Mouse (Mus musculus): ENCODE results near the gene Rrp15. TPM values are rescaled to one million over a fixed set of nuclear protein-coding genes. Genes with fewer than 3 reads are reported as not detected.

Rrp15 gene
- total and polyA plus RNA-seq, 2 experiments from 2014 or later: 1.6 to 21.8 TPM

DNA sequence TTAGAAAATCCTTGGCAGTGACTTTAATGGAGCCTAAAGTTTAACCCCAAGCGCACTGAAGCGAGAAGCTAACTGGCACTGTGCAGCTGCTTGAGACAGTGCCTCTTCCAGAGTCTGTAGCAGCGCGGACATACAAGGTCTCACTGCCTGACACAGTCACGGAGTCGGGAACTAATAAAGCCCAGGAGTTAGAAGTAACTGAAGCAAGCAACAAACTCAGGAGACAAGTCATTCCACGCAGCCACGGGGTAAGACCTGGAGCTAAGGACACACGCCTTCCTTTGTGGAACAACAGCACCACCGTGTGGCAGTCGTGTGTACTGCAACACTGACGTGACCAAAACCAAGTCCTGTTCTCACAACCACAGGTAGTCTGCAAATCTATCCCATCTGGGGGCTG, 27.3 kb downstream of the Rrp15 start:
- peak; percentile 99 for TF ChIP-seq CTCF (IDR thresholded peaks at IDR 0.05; ENCODE audit: low read depth)
- no peak for TF ChIP-seq EP300 (IDR thresholded peaks at IDR 0.05; ENCODE audit: low read depth)
- H3K9ac ChIP-seq (replicated peaks; ENCODE audit: low read depth, low read length): no peak overlapping the region
- ATAC-seq (ENCODE audit: insufficient read depth, low read depth) (peak; percentile 62), DNase-seq (ENCODE audit: low spot score) (peak; percentile 63)
- no peak overlapping the region for H3K4me2 ChIP-seq (ENCODE audit: low read depth, low read length)
- H3K27ac ChIP-seq (ENCODE audit: low read depth): no peak overlapping the region
- no peaks in the 10 kb centered on the region for H3K9me3 ChIP-seq (replicated peaks; ENCODE audit: control insufficient read depth, low read length)
- peaks cover 22% of the 10 kb centered on the region for H3K36me3 ChIP-seq (replicated peaks; ENCODE audit: control insufficient read depth, insufficient read depth, low read length)
- no peaks in the 10 kb centered on the region for H3K4me1 ChIP-seq (ENCODE audit: control insufficient read depth, insufficient read depth)
- WGBS: 32% methylated on average over 12 of the region's 12 CpGs
- H3K4me3 ChIP-seq (ENCODE audit: low read depth, low read length): no peak overlapping the region
- H3K27me3 ChIP-seq (ENCODE audit: control insufficient read depth, insufficient read depth, low read length): no peaks in the 10 kb centered on the region

DNA sequence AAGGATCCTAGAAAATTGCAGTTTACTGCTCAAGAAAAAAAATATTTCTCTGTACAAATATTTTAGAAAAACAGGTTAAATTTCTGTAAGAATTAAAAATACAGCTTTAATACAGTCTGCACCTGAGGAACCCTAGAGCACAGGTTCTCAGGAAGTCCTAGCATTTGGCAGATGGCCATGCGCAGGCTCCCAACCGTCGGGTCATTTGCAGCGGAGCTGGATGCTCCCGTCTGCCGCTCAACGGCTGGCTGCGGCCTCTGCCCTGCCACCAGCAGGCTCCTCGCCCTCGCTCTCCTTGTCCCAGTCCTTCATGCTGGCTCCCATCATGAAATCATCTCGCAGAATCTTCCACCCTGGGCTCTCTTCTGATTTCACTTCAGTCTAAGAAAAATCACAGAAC, 28.0 kb downstream of the Rrp15 start:
- Histone ChIP-seq H3K9me3 (replicated peaks; ENCODE audit: control insufficient read depth, low read length) (no peaks in the 10 kb centered on the region), H3K9ac (replicated peaks; ENCODE audit: low read depth, low read length) (no peak overlapping the region), H3K4me3 (ENCODE audit: low read depth, low read length) (no peak overlapping the region), H3K27ac (ENCODE audit: low read depth) (no peak overlapping the region), H3K4me2 (ENCODE audit: low read depth, low read length) (no peak overlapping the region), H3K4me1 (ENCODE audit: control insufficient read depth, insufficient read depth) (no peaks in the 10 kb centered on the region), H3K36me3 (replicated peaks; ENCODE audit: control insufficient read depth, insufficient read depth, low read length) (peaks cover 22% of the 10 kb centered on the region), H3K27me3 (ENCODE audit: control insufficient read depth, insufficient read depth, low read length) (no peaks in the 10 kb centered on the region)
- ATAC-seq (ENCODE audit: insufficient read depth, low read depth) (no peak), DNase-seq (ENCODE audit: low spot score) (no peak)
- TF ChIP-seq CTCF (IDR thresholded peaks at IDR 0.05; ENCODE audit: low read depth) (no peak), EP300 (IDR thresholded peaks at IDR 0.05; ENCODE audit: low read depth) (no peak)
- WGBS: 90% methylated on average over 11 of the region's 11 CpGs

DNA sequence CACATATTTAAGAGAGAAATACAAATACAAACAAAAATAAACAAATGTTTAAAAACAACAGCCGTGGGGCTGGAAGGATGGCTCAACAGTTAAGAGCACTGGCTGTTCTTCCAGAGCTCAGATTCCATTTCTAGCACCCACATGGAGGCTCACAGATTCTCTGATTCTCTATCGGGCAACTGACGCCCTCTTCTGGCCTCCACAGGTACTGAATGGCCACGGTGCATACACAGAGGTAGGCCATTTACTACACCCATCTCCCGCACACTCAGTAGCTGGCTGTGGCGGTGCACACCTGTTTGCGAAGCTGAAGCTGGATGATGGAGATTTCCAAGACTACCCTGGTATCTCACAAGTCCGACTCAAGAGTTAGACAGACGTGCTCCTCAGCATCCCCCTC, 29.4 kb downstream of the Rrp15 start:
- WGBS: 91% methylated on average over 9 of the region's 9 CpGs
- Histone ChIP-seq H3K27ac (ENCODE audit: low read depth) (no peak overlapping the region), H3K36me3 (replicated peaks; ENCODE audit: control insufficient read depth, insufficient read depth, low read length) (peaks cover 22% of the 10 kb centered on the region), H3K4me2 (ENCODE audit: low read depth, low read length) (no peak overlapping the region), H3K27me3 (ENCODE audit: control insufficient read depth, insufficient read depth, low read length) (no peaks in the 10 kb centered on the region), H3K4me3 (ENCODE audit: low read depth, low read length) (no peak overlapping the region), H3K9me3 (replicated peaks; ENCODE audit: control insufficient read depth, low read length) (no peaks in the 10 kb centered on the region), H3K9ac (replicated peaks; ENCODE audit: low read depth, low read length) (no peak overlapping the region), H3K4me1 (ENCODE audit: control insufficient read depth, insufficient read depth) (no peaks in the 10 kb centered on the region)
- no peak for DNase-seq (ENCODE audit: low spot score)
- no peak for ATAC-seq (ENCODE audit: insufficient read depth, low read depth)
- no peak for TF ChIP-seq EP300 (IDR thresholded peaks at IDR 0.05; ENCODE audit: low read depth)
- peak; percentile 6; the same call in 1 of the 2 replicates for TF ChIP-seq CTCF (IDR thresholded peaks at IDR 0.05; ENCODE audit: low read depth)

- WGBS: 61% methylated on average over 5 of the region's 5 CpGs
- ATAC-seq (ENCODE audit: insufficient read depth, low read depth): no peak; the same call in 1 of the 2 replicates
Observed at GRCm38 (mm10) chr1:186718881-186719280, 30.3 kb downstream of the Rrp15 start.

GRCm38 (mm10) chr1:186714980-186715896, 33.9 kb downstream of the Rrp15 start:
- Histone ChIP-seq H3K4me1 (ENCODE audit: control insufficient read depth, insufficient read depth) (no peaks in the 10 kb centered on the region), H3K27ac (ENCODE audit: low read depth) (no peak overlapping the region), H3K4me3 (ENCODE audit: low read depth, low read length) (no peak overlapping the region), H3K4me2 (ENCODE audit: low read depth, low read length) (no peak overlapping the region), H3K9ac (replicated peaks; ENCODE audit: low read depth, low read length) (no peak overlapping the region), H3K27me3 (ENCODE audit: control insufficient read depth, insufficient read depth, low read length) (no peaks in the 10 kb centered on the region), H3K36me3 (replicated peaks; ENCODE audit: control insufficient read depth, insufficient read depth, low read length) (peaks cover 14% of the 10 kb centered on the region), H3K9me3 (replicated peaks; ENCODE audit: control insufficient read depth, low read length) (no peaks in the 10 kb centered on the region)
- no peak for ATAC-seq (ENCODE audit: insufficient read depth, low read depth)
- no peak for DNase-seq (ENCODE audit: low spot score)
- TF ChIP-seq CTCF (IDR thresholded peaks at IDR 0.05; ENCODE audit: low read depth) (no peak), EP300 (IDR thresholded peaks at IDR 0.05; ENCODE audit: low read depth) (no peak)
- WGBS: 81% methylated on average over 17 of the region's 17 CpGs

More at GRCm38 (mm10) chr1:186718881-186719280, 30.3 kb downstream of the Rrp15 start:
- Histone ChIP-seq H3K4me3 (ENCODE audit: low read depth, low read length) (no peak overlapping the region), H3K4me2 (ENCODE audit: low read depth, low read length) (no peak overlapping the region), H3K36me3 (replicated peaks; ENCODE audit: control insufficient read depth, insufficient read depth, low read length) (peaks cover 22% of the 10 kb centered on the region), H3K9me3 (replicated peaks; ENCODE audit: control insufficient read depth, low read length) (no peaks in the 10 kb centered on the region), H3K27ac (ENCODE audit: low read depth) (no peak overlapping the region), H3K4me1 (ENCODE audit: control insufficient read depth, insufficient read depth) (no peaks in the 10 kb centered on the region), H3K9ac (replicated peaks; ENCODE audit: low read depth, low read length) (no peak overlapping the region), H3K27me3 (ENCODE audit: control insufficient read depth, insufficient read depth, low read length) (no peaks in the 10 kb centered on the region)
- DNase-seq (ENCODE audit: low spot score): no peak
- TF ChIP-seq CTCF (IDR thresholded peaks at IDR 0.05; ENCODE audit: low read depth) (no peak), EP300 (IDR thresholded peaks at IDR 0.05; ENCODE audit: low read depth) (no peak)

All from heart, postnatal 0 days (tissue).